Mouse (Mus musculus): ENCODE results near the gene Nanog. TPM values are rescaled to one million over a fixed set of nuclear protein-coding genes. Genes with fewer than 3 reads are reported as not detected.
"Not testable (repeated sequence)": the region's sequence is repeated elsewhere in the genome, so short reads cannot be mapped to it uniquely, and the experiment has no call there.

The Nanog gene
- total RNA-seq (2022): not detected

DNA sequence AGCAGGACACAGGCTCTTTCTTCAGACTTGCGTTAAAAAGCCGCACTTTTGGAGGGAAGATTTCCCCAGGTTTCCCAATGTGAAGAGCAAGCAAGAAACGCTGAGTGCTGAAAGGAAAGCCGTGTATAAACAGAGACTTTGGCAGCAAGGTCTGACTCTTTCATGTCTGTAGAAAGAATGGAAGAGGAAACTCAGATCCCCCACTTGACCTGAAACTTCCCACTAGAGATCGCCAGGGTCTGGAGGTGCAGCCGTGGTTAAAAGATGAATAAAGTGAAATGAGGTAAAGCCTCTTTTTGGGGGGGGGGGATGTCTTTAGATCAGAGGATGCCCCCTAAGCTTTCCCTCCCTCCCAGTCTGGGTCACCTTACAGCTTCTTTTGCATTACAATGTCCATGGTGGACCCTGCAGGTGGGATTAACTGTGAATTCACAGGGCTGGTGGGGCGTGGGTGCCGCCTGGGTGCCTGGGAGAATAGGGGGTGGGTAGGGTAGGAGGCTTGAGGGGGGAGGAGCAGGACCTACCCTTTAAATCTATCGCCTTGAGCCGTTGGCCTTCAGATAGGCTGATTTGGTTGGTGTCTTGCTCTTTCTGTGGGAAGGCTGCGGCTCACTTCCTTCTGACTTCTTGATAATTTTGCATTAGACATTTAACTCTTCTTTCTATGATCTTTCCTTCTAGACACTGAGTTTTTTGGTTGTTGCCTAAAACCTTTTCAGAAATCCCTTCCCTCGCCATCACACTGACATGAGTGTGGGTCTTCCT is at the start of gene Nanog:
Gene Nanog (plus strand): TSS at position 454 of the 765 bp plus-strand sequence.
- no peak for DNase-seq

DNA sequence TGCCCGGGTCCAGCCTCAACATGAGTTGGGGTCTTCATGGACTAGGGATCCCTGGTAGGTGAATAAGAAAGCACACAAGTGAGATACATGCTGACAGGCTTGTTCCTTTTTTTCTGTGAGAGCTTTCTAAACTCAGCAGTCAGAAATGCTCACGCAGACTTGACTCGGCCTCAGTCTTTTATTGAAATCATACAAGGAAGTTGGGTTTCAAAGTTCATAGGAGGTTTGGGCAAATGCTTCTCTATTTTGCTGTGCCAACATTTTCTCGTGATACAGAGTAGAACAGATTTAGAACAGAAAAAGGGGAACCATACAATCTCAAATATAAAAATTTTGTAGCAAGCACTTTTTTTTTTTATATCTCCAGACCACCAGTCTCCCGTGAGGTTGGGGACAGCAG is 49.7 kb upstream of the Nanog start:
- no peak for DNase-seq

DNA sequence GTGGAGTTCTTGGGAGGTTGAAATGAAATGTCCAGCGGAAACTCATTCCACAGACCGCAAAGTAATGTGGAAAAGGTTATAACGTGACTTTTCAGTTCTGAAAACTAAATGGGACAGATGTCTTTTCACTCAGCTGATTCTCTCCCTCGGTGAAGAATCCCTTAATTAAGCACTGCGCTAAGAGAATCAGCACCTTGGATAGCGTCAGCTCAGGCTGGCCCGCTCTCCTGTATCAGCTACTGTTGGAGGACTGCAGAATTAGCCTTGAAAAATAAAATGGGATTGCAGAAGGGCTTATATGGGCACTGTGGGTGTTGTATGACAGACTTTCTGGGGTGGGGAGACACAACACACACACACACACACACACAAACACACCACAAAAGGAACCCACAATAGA is 47.7 kb upstream of the Nanog start:
- DNase-seq: no peak

DNA sequence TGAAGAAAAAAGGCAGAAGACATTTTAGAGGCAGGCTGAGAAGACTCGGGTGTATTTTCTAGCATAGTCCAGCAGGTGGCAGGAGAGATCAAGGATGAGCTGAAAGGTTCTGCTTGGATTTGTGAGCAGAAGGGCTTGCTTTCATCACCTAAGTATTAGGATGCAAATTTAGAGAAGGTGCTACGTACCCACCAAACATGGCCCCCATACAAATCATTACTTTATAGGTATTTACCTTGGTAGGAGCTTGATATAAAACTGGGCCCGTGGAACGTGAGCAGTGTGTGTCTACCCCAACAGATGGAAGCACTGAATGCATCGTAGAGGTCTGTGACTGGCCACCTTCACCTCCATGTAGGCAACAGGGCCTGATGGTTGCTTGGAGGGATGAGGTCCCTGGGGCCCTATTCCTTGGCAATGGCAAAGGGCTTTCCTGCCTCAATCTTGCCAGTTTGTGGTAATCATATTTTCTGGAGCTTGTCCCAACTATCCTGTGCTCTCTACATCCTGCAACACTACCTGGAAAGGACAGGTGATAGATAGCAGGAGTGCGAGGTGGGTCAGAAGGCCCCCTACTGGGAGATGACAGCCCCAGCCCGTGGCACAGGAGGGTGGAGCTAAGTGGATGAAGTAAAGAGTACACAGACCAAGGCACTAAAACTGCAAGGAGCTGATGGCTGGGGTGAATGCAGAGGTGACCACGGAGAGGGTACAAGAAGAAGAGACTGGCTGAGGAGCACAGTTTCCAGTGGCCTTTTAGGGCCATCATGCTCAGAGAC is 46.5 kb upstream of the Nanog start:
- no peak for DNase-seq

DNA sequence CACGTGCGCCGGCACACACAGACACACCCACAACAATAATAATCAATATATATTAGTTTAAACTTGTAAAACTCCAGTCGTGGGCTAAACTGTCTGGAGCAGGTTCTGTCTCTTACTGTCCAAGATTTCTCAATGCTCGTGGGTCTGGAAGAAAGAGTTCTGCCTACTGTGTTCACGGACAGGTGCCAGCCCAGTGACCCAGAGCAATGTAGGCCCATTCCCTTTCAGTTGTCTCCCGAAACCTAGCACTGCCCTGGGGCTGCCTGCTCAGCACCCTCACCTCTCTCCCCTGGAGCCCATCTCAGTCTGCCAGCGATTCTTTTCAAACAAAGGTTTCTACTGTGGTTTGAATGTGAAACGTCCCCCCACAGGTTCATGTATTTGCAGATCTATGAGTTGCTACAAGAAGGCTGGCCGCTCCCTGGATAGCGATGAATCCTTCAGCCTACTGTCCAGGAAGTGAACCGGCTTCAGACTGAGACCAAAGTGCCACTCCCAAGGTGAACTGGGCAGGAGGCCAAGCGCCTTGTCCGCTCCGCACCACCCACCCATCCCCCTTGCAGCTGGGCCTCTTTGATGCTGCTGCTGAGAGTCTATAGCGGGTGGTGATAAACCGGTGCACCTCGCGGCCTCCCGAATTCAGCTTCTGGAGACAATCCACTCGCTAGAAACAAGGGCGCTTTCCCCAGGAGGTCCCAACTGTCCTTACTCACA is 44.6 kb upstream of the Nanog start:
- no peak for DNase-seq

DNA sequence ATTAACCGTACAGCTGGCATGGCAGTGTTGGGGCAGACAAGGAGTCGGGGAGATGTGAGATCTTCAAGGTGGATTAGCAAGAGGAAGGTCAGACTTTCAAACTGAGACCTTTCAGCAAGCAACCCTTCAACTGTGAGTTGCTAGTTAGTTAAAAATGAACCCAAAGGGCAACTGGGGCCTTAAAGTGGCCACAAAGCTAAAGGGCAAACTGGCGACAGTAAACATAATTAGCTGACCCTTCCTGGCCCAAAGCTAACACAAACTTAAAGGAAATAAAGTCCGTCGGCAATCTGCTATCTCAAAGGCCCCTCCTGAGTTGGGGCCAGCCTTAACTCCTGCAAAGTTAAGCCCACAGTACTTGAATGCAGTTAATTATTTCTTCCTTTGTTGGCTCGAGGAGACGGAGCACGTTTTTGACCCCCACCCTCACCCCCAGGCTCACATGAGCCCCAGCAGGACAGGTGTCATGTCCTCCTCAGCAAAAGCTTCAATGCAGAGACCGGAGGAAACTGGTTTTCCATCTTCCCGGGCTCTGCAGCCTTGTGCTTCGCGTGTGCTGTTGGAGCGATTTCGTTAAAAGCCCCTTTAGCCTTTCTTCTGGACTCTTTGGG is 43.6 kb upstream of the Nanog start:
- no peak for DNase-seq

DNA sequence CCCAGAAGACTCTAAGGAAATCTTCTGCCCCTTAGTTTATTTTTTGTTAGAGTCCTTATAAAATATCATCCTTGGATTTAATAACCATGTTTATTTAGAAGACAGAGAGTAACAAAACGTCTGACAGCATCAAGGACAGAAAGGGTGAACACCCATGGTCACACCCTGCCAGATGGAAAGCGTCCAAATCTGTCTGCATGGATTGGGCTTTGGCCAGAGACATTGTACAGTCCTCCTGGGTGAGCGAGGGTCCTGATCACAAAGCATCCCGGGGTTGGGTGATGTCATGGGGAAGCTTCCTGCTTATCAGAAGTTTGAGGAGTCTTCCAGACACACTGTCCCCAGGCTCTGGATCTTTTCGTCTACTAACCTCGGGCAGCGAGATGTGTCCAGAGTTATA is 41.4 kb upstream of the Nanog start:
- no peak for DNase-seq

DNA sequence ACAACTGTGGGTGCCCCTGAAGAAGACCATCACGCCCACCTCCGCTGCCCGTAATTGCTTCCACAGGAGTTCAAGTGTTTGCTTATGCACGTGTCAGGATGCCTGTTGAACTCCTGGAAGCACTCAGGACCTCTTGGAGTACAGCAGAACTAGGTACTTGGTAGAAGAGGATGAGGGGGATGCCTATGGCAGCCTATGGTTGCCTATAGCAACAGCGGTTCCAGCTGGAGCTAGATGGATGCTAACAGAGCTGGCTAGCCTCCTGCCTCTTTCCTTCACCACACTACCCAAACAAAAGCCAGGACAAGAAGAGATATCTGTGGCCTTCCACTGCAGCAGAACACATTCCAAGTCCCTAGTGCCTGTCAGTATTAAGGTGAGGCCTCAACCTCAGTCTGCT is 39.6 kb upstream of the Nanog start:
- DNase-seq: no peak

DNA sequence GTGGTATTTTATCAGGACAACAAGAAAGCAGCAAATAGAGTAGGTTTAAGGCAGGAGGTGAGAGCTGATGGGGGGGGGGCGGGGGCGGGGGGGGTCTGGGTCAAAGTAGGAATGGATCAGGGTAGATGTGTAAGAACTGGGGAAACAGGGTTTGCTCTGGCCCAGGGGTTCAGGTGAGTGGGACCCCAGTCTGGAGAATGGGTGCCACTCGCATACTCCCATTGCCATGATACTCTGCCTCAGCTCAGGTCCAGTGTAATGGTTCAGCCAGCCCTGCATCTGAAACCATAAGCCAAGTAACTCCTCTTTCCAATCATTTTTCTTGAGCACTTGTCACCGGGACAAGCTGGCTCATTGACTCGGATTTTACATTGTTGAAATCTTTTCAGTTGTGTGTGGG is 38.5 kb upstream of the Nanog start:
- DNase-seq: no peak

DNA sequence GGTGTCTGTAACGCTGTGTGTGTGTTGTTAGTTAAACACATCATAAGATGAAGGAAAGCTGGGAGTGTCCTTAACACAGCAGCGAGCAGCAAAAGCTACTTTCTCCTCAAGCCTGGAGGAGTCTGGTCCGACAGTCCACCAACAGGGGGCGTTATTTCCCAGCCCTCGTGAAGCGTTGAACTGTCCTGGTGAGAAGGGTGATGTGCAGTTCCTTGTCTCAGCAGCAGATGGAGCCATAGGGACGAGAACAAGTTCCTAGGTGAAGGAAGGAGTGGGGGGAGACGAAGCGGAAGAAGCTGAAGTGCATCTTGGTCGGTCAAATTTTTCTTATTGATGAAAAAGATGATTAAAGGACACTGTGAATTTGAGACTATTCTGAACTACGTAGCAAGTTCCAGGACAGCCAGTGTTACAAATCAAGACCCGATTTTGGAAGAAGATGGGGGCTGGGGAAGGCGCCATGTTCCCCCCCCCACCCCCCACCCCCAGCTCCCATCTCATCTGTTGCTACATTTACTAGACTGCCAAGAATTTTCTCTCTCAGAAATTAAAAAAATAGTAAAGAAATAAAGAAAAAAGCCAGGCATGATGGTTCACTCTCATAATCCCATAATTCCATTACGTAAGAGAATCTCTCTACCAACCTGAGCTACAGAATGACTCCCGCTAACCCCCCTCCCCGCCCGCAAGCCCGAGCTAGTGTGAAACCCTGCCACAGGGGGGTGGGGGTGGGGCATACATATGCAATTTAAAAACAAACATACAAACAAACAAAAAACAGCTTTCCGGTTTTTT is 37.7 kb upstream of the Nanog start:
- peak; percentile 81 for DNase-seq

DNA sequence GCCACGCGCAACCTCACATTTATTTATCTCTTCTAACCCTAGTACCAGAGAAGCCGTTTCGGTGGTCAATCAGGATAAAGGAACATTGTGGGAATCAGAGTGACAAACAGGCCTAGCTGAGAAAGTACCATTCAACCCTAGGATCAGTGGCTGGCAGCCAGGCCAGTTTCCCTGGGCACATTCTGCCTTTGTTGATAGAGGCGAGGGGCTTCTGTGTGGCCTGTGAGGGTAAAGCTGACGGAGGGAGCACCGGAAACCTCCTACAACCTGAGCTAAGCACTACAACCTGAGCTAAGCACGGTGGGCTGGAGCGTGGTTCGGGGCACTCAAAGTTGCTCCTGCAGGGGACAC is 37.1 kb upstream of the Nanog start:
- no peak for DNase-seq

DNA sequence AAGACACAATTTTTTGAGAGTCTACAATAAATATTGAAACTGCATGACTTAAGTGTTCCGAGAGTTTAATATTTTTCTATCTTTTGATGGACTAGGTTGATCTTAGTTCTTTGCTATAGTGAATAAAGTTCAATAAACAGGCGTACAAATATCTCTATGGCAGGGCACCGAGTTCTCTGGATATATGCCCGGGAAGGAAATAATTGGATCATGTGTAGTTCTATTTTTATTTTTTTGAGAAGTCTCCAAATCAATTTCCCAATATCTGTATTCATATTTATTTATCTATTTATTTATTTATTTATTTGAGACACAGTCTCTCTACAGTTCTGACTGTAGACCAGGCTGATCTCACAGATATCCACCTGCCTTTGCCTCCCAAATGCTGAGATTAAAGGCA is 36.4 kb upstream of the Nanog start:
- no peak for DNase-seq

DNA sequence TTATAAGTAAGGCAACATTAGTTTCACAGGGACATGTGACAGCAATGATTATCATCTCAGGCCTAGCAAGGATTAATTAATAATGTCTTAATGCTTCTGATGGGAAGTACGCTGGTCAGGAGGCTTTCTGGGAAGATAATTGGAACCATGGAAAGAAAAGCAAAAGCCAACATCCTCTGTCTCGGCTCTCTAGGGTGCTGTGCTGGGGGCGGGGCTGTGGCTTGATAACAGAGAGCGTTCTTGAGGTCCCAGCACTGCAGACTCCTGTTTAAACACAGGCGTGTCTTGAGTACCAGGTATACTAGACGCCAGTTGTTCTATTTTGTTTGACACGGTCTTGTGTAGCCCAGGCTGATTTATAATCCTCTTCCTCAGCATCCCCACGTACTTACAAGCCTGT is 34.5 kb upstream of the Nanog start:
- DNase-seq: no peak

DNA sequence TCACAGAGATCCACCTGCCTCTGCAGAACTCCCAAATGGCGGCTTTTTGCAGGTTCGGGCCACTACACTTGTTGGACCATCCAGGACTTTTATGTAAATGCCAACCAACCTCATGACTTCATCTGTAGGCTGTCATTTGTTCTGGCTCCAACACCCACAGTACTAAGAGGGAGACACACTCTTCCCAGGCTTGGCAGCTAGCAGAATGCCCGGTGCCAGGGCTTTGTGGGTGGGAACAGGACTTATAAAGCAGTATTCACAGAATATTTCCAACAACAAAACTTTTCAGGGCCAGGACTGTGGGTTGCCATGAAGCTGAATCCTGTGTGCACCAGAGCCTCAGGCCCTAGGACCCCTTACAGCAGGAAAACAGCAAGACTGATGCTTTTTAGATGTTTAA is 24.6 kb upstream of the Nanog start:
- DNase-seq: no peak

DNA sequence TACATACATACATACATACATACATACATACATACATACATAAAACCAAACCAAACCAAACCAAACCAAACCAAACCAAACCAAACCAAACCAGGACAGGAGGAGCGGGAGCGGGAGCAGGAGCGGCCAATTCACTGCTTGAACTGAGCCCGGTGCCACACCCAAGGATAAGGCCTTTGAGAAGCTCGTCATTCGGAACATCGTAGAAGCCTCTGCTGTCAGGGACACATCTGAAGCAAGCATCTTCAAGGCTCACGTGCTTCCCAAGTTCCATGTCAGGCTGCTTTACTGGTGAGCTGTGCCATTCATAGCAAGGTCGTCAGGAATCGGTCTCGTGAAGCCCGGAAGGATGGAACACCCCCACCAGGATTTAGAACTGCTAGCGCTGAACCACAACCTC is 20.6 kb upstream of the Nanog start:
- DNase-seq: no peak

DNA sequence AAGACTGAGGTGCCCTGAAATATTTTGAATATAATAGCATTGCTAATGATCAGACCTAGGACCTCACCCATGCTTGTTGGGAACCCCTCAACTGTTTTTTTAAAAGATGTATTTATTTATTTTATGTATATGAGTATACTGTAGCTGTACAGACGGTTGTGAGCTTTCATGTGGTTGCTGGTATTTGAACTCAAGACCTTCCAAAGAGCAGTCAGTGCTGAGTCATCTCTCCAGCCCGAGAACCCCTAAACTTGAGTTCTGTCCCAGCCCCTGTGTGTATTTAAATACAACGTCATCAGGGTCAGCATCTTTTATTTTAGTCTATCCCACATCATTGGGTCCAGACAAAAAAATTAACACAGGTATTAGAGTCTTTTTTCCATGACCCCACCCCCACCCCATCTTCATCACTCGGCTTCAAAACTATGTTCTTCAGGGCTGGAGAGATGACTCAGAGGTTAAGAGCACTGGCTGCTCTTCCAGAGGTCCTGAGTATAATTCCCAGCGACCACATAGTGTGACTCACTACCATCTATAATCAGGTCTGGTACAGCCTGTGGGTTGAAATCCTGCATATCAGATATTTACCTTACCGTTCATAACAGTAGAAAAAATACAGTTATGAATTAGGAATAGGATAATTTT is 17.8 kb upstream of the Nanog start:
- no peak for DNase-seq

DNA sequence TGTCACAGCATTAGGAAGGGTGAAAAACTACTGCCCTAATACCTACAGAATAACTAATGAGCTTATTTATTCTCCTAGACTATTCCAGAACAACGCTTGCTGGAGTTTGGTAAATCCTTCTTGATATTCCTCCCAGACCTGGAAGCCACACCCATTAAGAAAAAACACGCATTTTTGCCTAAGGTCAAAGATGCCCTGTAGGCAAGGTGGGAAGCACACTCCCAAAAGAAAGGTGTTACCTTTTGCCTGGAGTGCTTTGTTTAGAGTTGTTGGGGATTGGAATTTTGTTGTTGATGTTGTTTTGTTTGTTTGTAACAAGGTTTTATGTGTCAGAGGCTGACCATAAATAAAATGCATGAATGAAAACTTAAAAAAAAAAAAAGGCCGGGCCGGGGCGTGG is 17.2 kb upstream of the Nanog start:
- no peak for DNase-seq

DNA sequence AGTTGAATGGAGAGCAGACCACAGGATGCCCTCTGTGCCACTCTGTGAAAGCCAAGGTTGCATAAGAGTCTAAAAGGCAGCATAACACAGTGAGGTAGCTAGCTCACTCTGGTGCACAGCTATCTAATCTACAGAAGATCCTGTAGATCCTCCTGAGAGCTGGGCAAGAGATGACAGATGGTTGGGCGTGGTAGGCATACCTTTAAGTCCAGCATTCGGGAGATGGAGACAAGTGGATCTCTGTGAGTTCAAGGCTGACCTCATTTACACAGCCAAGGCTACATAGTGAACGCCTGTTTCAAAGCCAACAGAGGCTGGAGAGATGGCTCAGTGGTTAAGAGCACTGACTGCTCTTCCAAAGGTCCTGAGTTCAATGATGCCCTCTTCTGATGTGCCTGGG is 11.9 kb upstream of the Nanog start:
- DNase-seq: no peak

DNA sequence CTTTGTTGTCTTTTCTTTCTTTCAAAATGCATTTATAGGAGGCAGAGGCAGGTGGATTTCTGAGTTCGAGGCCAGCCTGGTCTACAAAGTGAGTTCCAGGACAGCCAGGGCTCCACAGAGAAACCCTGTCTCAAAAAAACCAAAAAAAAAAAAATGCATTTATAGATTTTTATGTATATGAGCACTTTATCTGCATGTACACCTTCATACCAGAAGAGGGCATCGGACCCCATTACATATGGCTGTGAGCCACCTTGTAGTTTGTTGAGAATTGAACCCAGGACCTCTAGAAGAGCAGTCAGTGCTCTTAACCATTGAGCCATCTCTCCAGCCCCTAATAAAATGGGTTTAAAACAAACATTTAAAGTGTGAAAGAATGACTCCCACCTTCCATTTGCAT is 7.7 kb upstream of the Nanog start:
- DNase-seq: not testable (repeated sequence)

DNA sequence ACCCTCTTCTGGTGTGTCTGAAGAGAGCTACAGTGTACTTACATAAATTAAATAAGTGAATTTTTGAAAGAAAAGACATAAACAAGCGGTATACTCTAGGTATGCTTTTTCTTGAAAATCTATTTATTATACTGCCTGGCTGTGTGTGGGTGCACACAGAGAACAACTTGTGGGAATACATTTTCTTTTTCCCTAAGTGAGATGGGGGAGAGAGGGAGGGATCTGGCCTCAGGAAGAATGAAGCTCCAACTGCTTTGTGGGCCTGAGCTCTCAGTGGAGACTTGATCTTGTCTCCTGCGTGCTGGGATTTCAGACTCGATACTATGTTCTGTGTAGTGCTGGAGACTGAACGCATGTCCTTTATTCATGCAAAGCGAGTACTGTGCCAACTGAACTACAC is 5.5 kb upstream of the Nanog start:
- DNase-seq: no peak

DNA sequence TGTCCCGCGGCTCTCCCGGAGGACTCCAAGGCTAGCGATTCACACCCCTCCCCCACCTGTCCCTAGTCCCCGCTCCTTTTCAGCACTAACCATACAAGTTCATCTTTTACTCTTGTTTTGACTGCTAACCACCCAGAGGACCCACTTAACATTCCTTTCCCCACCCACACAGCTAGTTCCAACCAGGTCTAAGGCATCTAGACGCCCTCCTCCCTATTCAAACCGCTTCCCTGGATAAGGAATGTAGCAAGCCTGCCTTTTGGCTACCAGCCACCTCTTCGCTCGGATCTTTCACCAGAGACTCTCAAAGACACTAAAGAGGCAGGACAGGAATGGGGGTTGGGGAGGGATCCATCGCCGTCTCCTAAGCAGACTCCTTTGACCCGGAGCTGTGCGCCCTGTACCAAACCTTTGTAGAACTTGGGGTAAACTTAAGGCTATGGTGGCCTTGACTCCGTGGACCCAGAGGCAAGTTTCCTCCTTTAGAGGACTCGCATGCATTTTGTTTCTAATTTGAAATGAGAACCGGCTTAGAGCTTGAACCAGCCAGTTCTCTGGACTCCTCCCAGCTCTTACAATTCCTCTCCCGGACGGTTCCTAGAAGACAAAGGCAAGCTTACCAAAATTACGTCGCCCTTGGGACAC is 4.7 kb upstream of the Nanog start:
- peak; percentile 12 for DNase-seq

Data from adrenal gland, adult 8-10 months (tissue).